Mouse (Mus musculus) forebrain, embryonic 15.5 days (tissue): ENCODE results near the gene A930033H14Rik. TPM values are rescaled to one million over a fixed set of nuclear protein-coding genes. Genes with fewer than 3 reads are reported as not detected.

Source experiments
- polyA plus RNA-seq: library from polyadenylated mRNA; unstranded; fragments of >200 nt; fragmentation: Nextera tagmentation; extraction: Ambion mirVana; gene quantifications from 2 replicates; pipeline ENCODE4 v1.2.1, GENCODE M21; 2015

The A930033H14Rik gene
- polyA plus RNA-seq, 1 experiment from 2014 or later, result 1.2 TPM

Other genes with a start within 250 kb of the A930033H14Rik start
- gene Rhobtb1, start 61.7 kb downstream of the A930033H14Rik start, polyA plus RNA-seq, result 11.9 and 13.6 TPM in 2 replicates
- 179 and 208 TPM in 2 replicates for gene Cdk1, start 139.8 kb upstream of the A930033H14Rik start, polyA plus RNA-seq
- 89.2 and 91.2 TPM in 2 replicates for gene Ank3, start 185.7 kb upstream of the A930033H14Rik start, polyA plus RNA-seq